Mouse (Mus musculus) limb, embryonic 13.5 days (tissue): ENCODE measurements at regions not wholly inside any gene's neighbourhood (a gene's known extent, or its start where the extent isn't known, plus 50 kb on each side); places are given as distances from the start of the nearest gene placed in this dataset.
A peak's percentile ranks its signal among the peaks of the same experiment; 100 is the strongest.
"Not testable (repeated sequence)": the region's sequence is repeated elsewhere in the genome, so short reads cannot be mapped to it uniquely, and the experiment has no call there.

Source experiments
- ATAC-seq: fragments of 200-750 bp; cut with Nextera tagmentation; 2 replicates; pipeline ENCODE4 v1.8.0; 2017; ENCODE audit warnings: low read depth, moderate number of reproducible peaks, moderate TSS enrichment; ENCODE audit not compliant: low FRiP score
- H3K27ac ChIP-seq: fragments of 300-500 bp; sonication (generic); 2 replicates; pipeline ENCODE4 v1.5.1; 2015; ENCODE audit warnings: inconsistent platforms, mild to moderate bottlenecking, moderate library complexity
- H3K27me3 ChIP-seq: fragments of 300-500 bp; sonication (generic); 2 replicates; pipeline ENCODE4 v1.6.1; 2015; ENCODE audit warnings: mild to moderate bottlenecking, inconsistent platforms
- H3K36me3 ChIP-seq: fragments of 300-500 bp; sonication (generic); 2 replicates; pipeline ENCODE4 v1.6.1; 2015; ENCODE audit warnings: inconsistent platforms, mild to moderate bottlenecking, moderate library complexity
- H3K4me1 ChIP-seq: fragments of 300-500 bp; sonication (generic); 2 replicates; pipeline ENCODE4 v1.6.1; 2015; ENCODE audit warnings: inconsistent platforms
- H3K4me2 ChIP-seq: fragments of 300-500 bp; sonication (generic); replicated peaks from 2 replicates; pipeline ENCODE4 v1.6.1; 2015; ENCODE audit warnings: inconsistent platforms, mild to moderate bottlenecking, moderate library complexity
- H3K4me3 ChIP-seq: fragments of 300-500 bp; sonication (generic); 2 replicates; pipeline ENCODE4 v1.5.1; 2015; ENCODE audit warnings: moderate library complexity, mild to moderate bottlenecking, inconsistent platforms
- H3K9ac ChIP-seq: fragments of 300-500 bp; sonication (generic); 2 replicates; pipeline ENCODE4 v1.6.1; 2015; ENCODE audit warnings: mild to moderate bottlenecking, inconsistent platforms
- H3K9me3 ChIP-seq: fragments of 300-500 bp; sonication (generic); 2 replicates; pipeline ENCODE4 v1.6.1; 2016; ENCODE audit warnings: inconsistent platforms
- WGBS: fragments of 180-500 bp; shearing (Covaris S2); methylation state at CpG from one replicate; pipeline ENCODE4 v1.1.7; 2015; 5-methylcytosine and 5-hydroxymethylcytosine counted together

- no peaks in the 10 kb centered on the region for H3K36me3 ChIP-seq
- H3K27ac ChIP-seq, result no peak overlapping the region
- H3K9ac ChIP-seq, result no peak overlapping the region
- no peak for ATAC-seq
- no peak overlapping the region for H3K4me3 ChIP-seq
- no peak overlapping the region for H3K4me2 ChIP-seq
- no peaks in the 10 kb centered on the region for H3K4me1 ChIP-seq
- no peaks in the 10 kb centered on the region for H3K9me3 ChIP-seq
- 63% methylated on average over 4 of the region's 4 CpGs for WGBS
- no peaks in the 10 kb centered on the region for H3K27me3 ChIP-seq
Observed at GRCm38 (mm10) chr7:116620381-116620780, 116.2 kb downstream of the Nucb2 start.

GRCm38 (mm10) chr7:116633210-116633609 is 129.0 kb downstream of the Nucb2 start:
- H3K4me3 ChIP-seq, result no peak overlapping the region
- no peaks in the 10 kb centered on the region for H3K9me3 ChIP-seq
- no peak overlapping the region for H3K9ac ChIP-seq
- H3K36me3 ChIP-seq, result no peaks in the 10 kb centered on the region
- WGBS, result 56% methylated on average over 3 of the region's 3 CpGs
- H3K27ac ChIP-seq, result no peak overlapping the region
- no peaks in the 10 kb centered on the region; the same call in 1 of the 2 replicates for H3K4me1 ChIP-seq
- no peak overlapping the region for H3K4me2 ChIP-seq
- ATAC-seq, result no peak
- no peaks in the 10 kb centered on the region for H3K27me3 ChIP-seq

GRCm38 (mm10) chr7:116644902-116645650 is 140.9 kb downstream of the Nucb2 start:
- Histone ChIP-seq H3K9me3 (no peaks in the 10 kb centered on the region), H3K36me3 (no peaks in the 10 kb centered on the region), H3K4me3 (no peak overlapping the region), H3K27ac (no peak overlapping the region), H3K27me3 (no peaks in the 10 kb centered on the region), H3K9ac (no peak overlapping the region), H3K4me2 (no peak overlapping the region), H3K4me1 (no peaks in the 10 kb centered on the region)
- 51% methylated on average over 10 of the region's 10 CpGs for WGBS
- ATAC-seq, result no peak

- 14% methylated on average over 10 of the region's 10 CpGs for WGBS
- Histone ChIP-seq H3K27me3 (no peaks in the 10 kb centered on the region), H3K36me3 (no peaks in the 10 kb centered on the region), H3K4me3 (no peak overlapping the region), H3K9ac (no peak overlapping the region), H3K4me2 (peak overlapping the region; percentile 21; the same call in 1 of the 2 replicates), H3K9me3 (no peaks in the 10 kb centered on the region), H3K4me1 (peaks cover 7% of the 10 kb centered on the region), H3K27ac (no peak overlapping the region)
- ATAC-seq, result no peak
Observed at GRCm38 (mm10) chr7:116654466-116654865, 150.3 kb downstream of the Nucb2 start.

GRCm38 (mm10) chr7:116657040-116657439 is 152.9 kb downstream of the Nucb2 start:
- not testable (repeated sequence) for ATAC-seq, H3K9ac ChIP-seq, H3K9me3 ChIP-seq, H3K4me1 ChIP-seq, H3K27ac ChIP-seq, H3K4me3 ChIP-seq, H3K36me3 ChIP-seq, H3K27me3 ChIP-seq, H3K4me2 ChIP-seq
- WGBS, result 90% methylated on average over 6 of the region's 6 CpGs

- H3K9me3 ChIP-seq, result no peaks in the 10 kb centered on the region; the same call in 1 of the 2 replicates
- no peaks in the 10 kb centered on the region for H3K27me3 ChIP-seq
- no peak overlapping the region for H3K4me3 ChIP-seq
- H3K36me3 ChIP-seq, result no peaks in the 10 kb centered on the region
- no peaks in the 10 kb centered on the region for H3K4me1 ChIP-seq
- WGBS, result 89% methylated on average over 15 of the region's 15 CpGs
- H3K4me2 ChIP-seq, result no peak overlapping the region
- no peak overlapping the region for H3K9ac ChIP-seq
- no peak for ATAC-seq
- no peak overlapping the region for H3K27ac ChIP-seq
Observed at GRCm38 (mm10) chr7:116665581-116665980, 161.4 kb downstream of the Nucb2 start.

- 62% methylated on average over 16 of the region's 16 CpGs for WGBS
- H3K4me1 ChIP-seq, result no peaks in the 10 kb centered on the region; the same call in 1 of the 2 replicates
- H3K4me2 ChIP-seq, result no peak overlapping the region
- no peak for ATAC-seq
- no peaks in the 10 kb centered on the region for H3K36me3 ChIP-seq
- H3K27ac ChIP-seq, result no peak overlapping the region
- no peak overlapping the region for H3K4me3 ChIP-seq
- H3K27me3 ChIP-seq, result no peaks in the 10 kb centered on the region
- no peaks in the 10 kb centered on the region for H3K9me3 ChIP-seq
- no peak overlapping the region for H3K9ac ChIP-seq
Observed at GRCm38 (mm10) chr7:116674199-116675019, 170.2 kb downstream of the Nucb2 start.

- Histone ChIP-seq H3K9ac (no peak overlapping the region), H3K36me3 (no peaks in the 10 kb centered on the region), H3K4me1 (peaks cover 7% of the 10 kb centered on the region), H3K9me3 (no peaks in the 10 kb centered on the region), H3K27ac (no peak overlapping the region), H3K4me3 (no peak overlapping the region), H3K27me3 (no peaks in the 10 kb centered on the region), H3K4me2 (no peak overlapping the region)
- ATAC-seq, result no peak
- 80% methylated on average over 1 of the region's 1 CpGs for WGBS
Observed at GRCm38 (mm10) chr7:116676696-116677095, 172.5 kb downstream of the Nucb2 start.

- WGBS, result 83% methylated on average over 4 of the region's 4 CpGs
Observed at GRCm38 (mm10) chr7:116679195-116679594, 175.0 kb downstream of the Nucb2 start.

GRCm38 (mm10) chr7:116680523-116680922 is 176.4 kb downstream of the Nucb2 start:
- 80% methylated on average over 3 of the region's 3 CpGs for WGBS

More at GRCm38 (mm10) chr7:116679195-116679594, 175.0 kb downstream of the Nucb2 start:
- Histone ChIP-seq H3K4me2 (no peak overlapping the region), H3K4me3 (no peak overlapping the region), H3K9ac (no peak overlapping the region), H3K36me3 (no peaks in the 10 kb centered on the region), H3K27me3 (no peaks in the 10 kb centered on the region), H3K4me1 (peaks cover 11% of the 10 kb centered on the region), H3K27ac (no peak overlapping the region), H3K9me3 (no peaks in the 10 kb centered on the region)
- ATAC-seq, result no peak

GRCm38 (mm10) chr7:116681268-116681667 is 177.1 kb downstream of the Nucb2 start:
- Histone ChIP-seq H3K27ac (no peak overlapping the region), H3K4me2 (no peak overlapping the region), H3K36me3 (no peaks in the 10 kb centered on the region), H3K4me3 (no peak overlapping the region), H3K4me1 (peaks cover 11% of the 10 kb centered on the region), H3K27me3 (no peaks in the 10 kb centered on the region), H3K9me3 (no peaks in the 10 kb centered on the region), H3K9ac (no peak overlapping the region)
- WGBS, result 4% methylated on average over 8 of the region's 8 CpGs
- no peak for ATAC-seq

More at GRCm38 (mm10) chr7:116680523-116680922, 176.4 kb downstream of the Nucb2 start:
- Histone ChIP-seq H3K9ac (no peak overlapping the region), H3K27ac (no peak overlapping the region), H3K9me3 (no peaks in the 10 kb centered on the region), H3K4me1 (peaks cover 11% of the 10 kb centered on the region), H3K4me2 (no peak overlapping the region), H3K27me3 (no peaks in the 10 kb centered on the region), H3K36me3 (no peaks in the 10 kb centered on the region), H3K4me3 (no peak overlapping the region)
- no peak for ATAC-seq

- Histone ChIP-seq H3K27ac (no peak overlapping the region), H3K27me3 (no peaks in the 10 kb centered on the region), H3K9me3 (peaks cover 8% of the 10 kb centered on the region; the same call in 1 of the 2 replicates), H3K4me3 (no peak overlapping the region), H3K4me2 (no peak overlapping the region), H3K4me1 (0 out of 2 replicates have a peak, but pooled peaks cover 5% of the 10 kb centered on the region), H3K36me3 (no peaks in the 10 kb centered on the region), H3K9ac (no peak overlapping the region)
- no peak for ATAC-seq
- WGBS, result 83% methylated on average over 2 of the region's 2 CpGs
Observed at GRCm38 (mm10) chr7:116700409-116700808, 196.2 kb downstream of the Nucb2 start.
